Mouse (Mus musculus) small intestine, adult 10 weeks (tissue): ENCODE data around the gene Pde8b. TPM values are rescaled to one million over a fixed set of nuclear protein-coding genes. Genes with fewer than 3 reads are reported as not detected.

Source experiments
- polyA plus RNA-seq: library from polyadenylated mRNA; stranded (reverse); fragments of 350-450 nt; fragmentation: Illumina TruSeq; extraction: RNeasy Lipid Tissue Mini Kit (QIAGEN cat#74804); gene quantifications from one replicate; pipeline ENCODE4 v1.2.3, GENCODE M21; 2014; ENCODE audit warnings: low replicate concordance

The Pde8b gene
- 5.6 TPM for polyA plus RNA-seq

GRCm38 (mm10) chr13:95249511-95250456 is at the start of gene Pde8b:
Pde8b (minus strand) TSS chr13:95250336.

GRCm38 (mm10) chr13:94976219-94977186 is 273.6 kb downstream of the Pde8b start, which contains the start of gene Wdr41:
Wdr41 (plus strand) TSS chr13:94976344.

Other genes starting within 250 kb of the Pde8b start
- gene Zbed3, start 73.3 kb upstream of the Pde8b start, polyA plus RNA-seq = 5.8 TPM
- 25.1 TPM for gene Aggf1, start 125.0 kb upstream of the Pde8b start, polyA plus RNA-seq
- gene Crhbp, start 194.6 kb upstream of the Pde8b start, polyA plus RNA-seq = not detected
- gene S100z, start 228.4 kb upstream of the Pde8b start, polyA plus RNA-seq = not detected